ENCODE assay signal across 22 mouse cellular contexts in genomic region chr13:38534016-38534415, GRCm38 (mm10). TPM values are rescaled to one million over a fixed set of nuclear protein-coding genes. Genes with fewer than 3 reads are reported as not detected.
DNase-seq lines count a peak whose midpoint lies in the region; ATAC-seq and TF ChIP-seq lines count a peak whose summit lies in the region.
"Had no signal": no experiment of that assay in that cellular context is flagged by ENCODE, and none has a peak within 500 bp of the region (broad histone marks: within the 10 kb centered on the region; RNA-seq: fewer than 3 reads in every experiment).

No protein-coding gene starts in this region.

- H3K4me1 ChIP-seq in heart, adult 2 months (ENCODE audit: control insufficient read depth, insufficient read depth, low read length) = peaks cover 3% of the 10 kb centered on the region
- H3K4me1 ChIP-seq in lung, postnatal 0 days (ENCODE audit: insufficient read depth, low read depth, low read length) = peaks cover 11% of the 10 kb centered on the region; the same call in 1 of the 2 replicates
- peaks cover 7% of the 10 kb centered on the region; the same call in 1 of the 2 replicates for H3K4me1 ChIP-seq in lung, adult 2 months (ENCODE audit: control insufficient read depth, insufficient read depth, low read length)
- no peaks in the 10 kb centered on the region for H3K4me1 ChIP-seq in midbrain, postnatal 0 days (ENCODE audit: insufficient read depth, low read length)
- H3K4me1 ChIP-seq: limb, embryonic 12.5 days had no signal

- H3K27me3 ChIP-seq in heart, adult 2 months (ENCODE audit: control insufficient read depth, insufficient read depth, low read length) = no peaks in the 10 kb centered on the region
- no peaks in the 10 kb centered on the region for H3K27me3 ChIP-seq in lung, postnatal 0 days (replicated peaks; ENCODE audit: insufficient read depth, low read length)
- no peaks in the 10 kb centered on the region for H3K27me3 ChIP-seq in myocyte (ENCODE audit: control insufficient read depth, insufficient read depth, insufficient read length)
- no peaks in the 10 kb centered on the region for H3K27me3 ChIP-seq in midbrain, postnatal 0 days (ENCODE audit: insufficient read depth, low read length)
- H3K27me3 ChIP-seq: limb, embryonic 12.5 days; stomach, embryonic 15.5 days had no signal

- DNase-seq in heart, adult 9 months (ENCODE audit: low spot score in 2 of 2) = peak; percentile 27 to 31
- DNase-seq in heart, adult 2 months = no peak
- DNase-seq in lung, postnatal 0 days (ENCODE audit: low spot score) = peak; percentile 33
- no peak for DNase-seq in lung, adult 2 months
- peak; percentile 25 for DNase-seq in adipocyte (ENCODE audit: low spot score)
- no peak for DNase-seq in midbrain, postnatal 0 days (ENCODE audit: low spot score)
- DNase-seq: adrenal gland, adult 2 months; cerebellum, adult 11-12 months; cerebellum, postnatal 10 days; kidney, postnatal 25 days; liver, postnatal 0 days; thymus, postnatal 36 days had no signal

- intact Hi-C loops in heart, adult 2 months (cut with DNase I) = no loop called here

- no peak for TF ChIP-seq POLR2A in heart, adult 2 months (IDR thresholded peaks at IDR 0.05; ENCODE audit: insufficient read depth, low read depth, low read length)
- TF ChIP-seq POLR2A in lung, adult 2 months (IDR thresholded peaks at IDR 0.05; ENCODE audit: borderline replicate concordance, extremely low read depth, low read depth, low read length) = no peak
- no peak for TF ChIP-seq POLR2A in myocyte (IDR thresholded peaks at IDR 0.05; ENCODE audit: insufficient read length, low read depth)

- peak; percentile 37 for ATAC-seq in lung, postnatal 0 days
- no peak for ATAC-seq in midbrain, postnatal 0 days (ENCODE audit: low FRiP score)
- ATAC-seq: forebrain, embryonic 16.5 days had no signal

- no peaks in the 10 kb centered on the region for H3K36me3 ChIP-seq in heart, adult 2 months (ENCODE audit: control insufficient read depth, insufficient read depth, low read length)
- no peaks in the 10 kb centered on the region for H3K36me3 ChIP-seq in lung, postnatal 0 days (ENCODE audit: insufficient read depth, low read length)
- H3K36me3 ChIP-seq in myocyte (ENCODE audit: control insufficient read depth, insufficient read depth) = no peaks in the 10 kb centered on the region
- H3K36me3 ChIP-seq in midbrain, postnatal 0 days (ENCODE audit: insufficient read depth, low read length) = no peaks in the 10 kb centered on the region
- H3K36me3 ChIP-seq: embryonic facial prominence, embryonic 13.5 days; heart, embryonic 13.5 days; limb, embryonic 12.5 days; stomach, embryonic 15.5 days had no signal

- 29% methylated on average over 6 of the region's 6 CpGs for WGBS in heart, adult 2 months
- WGBS in lung, postnatal 0 days = 22% methylated on average over 6 of the region's 6 CpGs
- 44% methylated on average over 6 of the region's 6 CpGs for WGBS in lung, adult 2 months
- 72% methylated on average over 6 of the region's 6 CpGs for WGBS in midbrain, postnatal 0 days

- H3K4me3 ChIP-seq in heart, adult 2 months = no peak overlapping the region
- H3K4me3 ChIP-seq in lung, postnatal 0 days (ENCODE audit: low read depth, low read length) = no peak overlapping the region
- no peak overlapping the region for H3K4me3 ChIP-seq in lung, adult 2 months (replicated peaks; ENCODE audit: extremely low read depth, low read depth, low read length)
- H3K4me3 ChIP-seq in myocyte = no peak overlapping the region
- H3K4me3 ChIP-seq in midbrain, postnatal 0 days (ENCODE audit: low read depth, low read length) = no peak overlapping the region
- H3K4me3 ChIP-seq: embryonic facial prominence, embryonic 13.5 days; heart, embryonic 13.5 days; layer of hippocampus, adult 2 months; limb, embryonic 12.5 days; stomach, embryonic 15.5 days had no signal

- no peak for TF ChIP-seq EP300 in heart, adult 2 months (IDR thresholded peaks at IDR 0.05; ENCODE audit: insufficient read depth, low read depth, low read length)
- TF ChIP-seq EP300 in lung, postnatal 0 days (IDR thresholded peaks at IDR 0.05) = no peak

- H3K79me2 ChIP-seq in heart, adult 2 months (replicated peaks; ENCODE audit: control insufficient read depth, insufficient read depth, low read length) = no peaks in the 10 kb centered on the region
- no peaks in the 10 kb centered on the region for H3K79me2 ChIP-seq in myocyte (ENCODE audit: control insufficient read depth, insufficient read depth)

- no peaks in the 10 kb centered on the region for H3K9me3 ChIP-seq in lung, postnatal 0 days (ENCODE audit: low read length)
- no peaks in the 10 kb centered on the region for H3K9me3 ChIP-seq in midbrain, postnatal 0 days (ENCODE audit: low read length)
- H3K9me3 ChIP-seq: embryonic facial prominence, embryonic 13.5 days; heart, embryonic 13.5 days; limb, embryonic 12.5 days; stomach, embryonic 15.5 days had no signal

- no peak overlapping the region for H3ac ChIP-seq in myocyte (ENCODE audit: control insufficient read depth, insufficient read length)

- no peak overlapping the region; the same call in 1 of the 2 replicates for H3K27ac ChIP-seq in heart, adult 2 months
- no peak overlapping the region; the same call in 1 of the 2 replicates for H3K27ac ChIP-seq in lung, postnatal 0 days (ENCODE audit: low read length)
- no peak overlapping the region for H3K27ac ChIP-seq in midbrain, postnatal 0 days (ENCODE audit: low read depth, low read length)
- H3K27ac ChIP-seq: embryonic facial prominence, embryonic 13.5 days; hindbrain, embryonic 14.5 days; layer of hippocampus, adult 2 months; limb, embryonic 12.5 days; macrophage; stomach, embryonic 15.5 days had no signal

- H3K9ac ChIP-seq in heart, adult 2 months (ENCODE audit: low read depth, low read length) = no peak overlapping the region
- H3K9ac ChIP-seq in lung, postnatal 0 days (replicated peaks; ENCODE audit: low read depth) = no peak overlapping the region
- H3K9ac ChIP-seq in midbrain, postnatal 0 days (replicated peaks; ENCODE audit: low read length, poor library complexity, severe bottlenecking) = no peak overlapping the region
- H3K9ac ChIP-seq: embryonic facial prominence, embryonic 13.5 days; heart, embryonic 13.5 days; hindbrain, embryonic 14.5 days; limb, embryonic 12.5 days; liver, postnatal 0 days; stomach, embryonic 15.5 days had no signal

- TF ChIP-seq CTCF in heart, adult 2 months (IDR thresholded peaks at IDR 0.05) = no peak
- no peak for TF ChIP-seq CTCF in lung, postnatal 0 days (IDR thresholded peaks at IDR 0.05)
- TF ChIP-seq CTCF in lung, adult 2 months (IDR thresholded peaks at IDR 0.05; ENCODE audit: insufficient read depth, low read length) = no peak
- no peak for TF ChIP-seq CTCF in midbrain, postnatal 0 days (IDR thresholded peaks at IDR 0.05)

- H3K4me2 ChIP-seq in lung, postnatal 0 days (replicated peaks; ENCODE audit: low read depth, low read length) = no peak overlapping the region
- H3K4me2 ChIP-seq in myocyte (ENCODE audit: low read depth) = peak overlapping the region; percentile 53
- no peak overlapping the region for H3K4me2 ChIP-seq in midbrain, postnatal 0 days (ENCODE audit: low read depth, low read length, poor library complexity, severe bottlenecking)
- H3K4me2 ChIP-seq: embryonic facial prominence, embryonic 13.5 days; heart, embryonic 13.5 days; hindbrain, embryonic 14.5 days; limb, embryonic 12.5 days; liver, embryonic 11.5 days; stomach, embryonic 15.5 days had no signal

TF ChIP-seq in myocyte, 11 proteins besides CTCF, POLR2A, EP300 and RAD21:
- no peak for TF ChIP-seq SRF (IDR thresholded peaks at IDR 0.05; ENCODE audit: control insufficient read depth, insufficient read length, low read depth)
- TF ChIP-seq MYOD1 (IDR thresholded peaks at IDR 0.05; ENCODE audit: control insufficient read depth in 1 of 3, insufficient read length in 2 of 3, low read depth in 2 of 3) = peak in 2 of 3 experiments; percentile 31 to 46
- TF ChIP-seq TCF12 (IDR thresholded peaks at IDR 0.05; ENCODE audit: insufficient read depth, poor library complexity, severe bottlenecking) = no peak
- TF ChIP-seq USF1 (IDR thresholded peaks at IDR 0.05; ENCODE audit: low read depth) = no peak

RNA-seq across cellular contexts. Expression of gene Txndc5, which starts 5.4 kb away (rescaled TPM):
- total RNA-seq in heart, adult 2 months (2021) = 10 to 100 TPM; 29.7 to 34.7 TPM
- polyA plus RNA-seq in heart, adult 2 months (2012; rRNA removed) = 39.5 and 43.0 TPM in 2 replicates
- 145 and 151 TPM in 2 replicates for polyA plus RNA-seq in lung, postnatal 0 days (2015; fragmentation: Nextera tagmentation; extraction: Ambion mirVana)
- 134 and 151 TPM in 2 replicates for polyA plus RNA-seq in lung, adult 2 months (2012; rRNA removed)
- 127 TPM for polyA plus RNA-seq in myocyte (2012; fragmentation: generic; extraction: Trizol)
- total RNA-seq in midbrain, postnatal 0 days (2014; rRNA removed) = 89.6 and 92.6 TPM in 2 replicates
- polyA plus RNA-seq in midbrain, postnatal 0 days (2015; fragmentation: Nextera tagmentation; extraction: Ambion mirVana) = 80.0 and 80.7 TPM in 2 replicates

Comparison
In these comparisons a context has a peak if more than half of its experiments do, and no peak if none do; other contexts are left out.
1. DNase-seq: peak in heart, adult 9 months (2 of 2), lung, postnatal 0 days (single experiment) and adipocyte (single experiment); none in heart, adult 2 months (0 of 2), lung, adult 2 months (single experiment) and midbrain, postnatal 0 days (single experiment).